Mouse (Mus musculus): ENCODE data around the gene F2. TPM values are rescaled to one million over a fixed set of nuclear protein-coding genes. Genes with fewer than 3 reads are reported as not detected.

F2 gene
- polyA plus RNA-seq, 1 experiment from 2014 or later: 3.0 TPM

DNA sequence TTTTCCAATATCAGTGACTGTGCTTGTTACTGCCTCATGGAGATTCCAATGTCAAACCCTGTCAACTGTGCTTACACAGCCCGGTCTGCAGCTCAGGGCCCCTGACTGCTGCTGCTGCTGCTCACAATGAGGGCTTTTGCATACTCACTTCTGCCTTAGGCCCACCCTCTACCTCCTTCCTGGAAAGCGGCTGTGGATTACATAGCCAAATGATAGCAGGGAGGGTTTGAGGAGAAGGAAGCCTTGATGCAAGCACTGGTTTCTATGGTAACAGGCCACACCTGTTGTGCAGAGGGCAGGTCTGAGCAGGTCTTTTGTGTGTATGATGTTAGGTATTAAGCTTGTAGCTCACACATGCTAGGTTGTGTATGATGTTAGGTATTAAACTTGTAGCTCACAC is 31.5 kb upstream of the F2 start:
- Histone ChIP-seq H3K9ac (ENCODE audit: low read depth, low read length) (no peak overlapping the region), H3K36me3 (ENCODE audit: control insufficient read depth, insufficient read depth, low read length) (peaks cover 47% of the 10 kb centered on the region), H3K4me2 (no peak overlapping the region), H3K27ac (ENCODE audit: low read depth, low read length) (no peak overlapping the region), H3K27me3 (ENCODE audit: control insufficient read depth, insufficient read depth, low read length) (no peaks in the 10 kb centered on the region), H3K4me3 (ENCODE audit: low read depth, low read length) (no peak overlapping the region), H3K9me3 (replicated peaks; ENCODE audit: control insufficient read depth, low read length) (no peaks in the 10 kb centered on the region), H3K4me1 (ENCODE audit: control insufficient read depth, insufficient read depth, low read length) (no peaks in the 10 kb centered on the region; the same call in 1 of the 2 replicates)
- ATAC-seq (replicated peaks; ENCODE audit: insufficient number of reproducible peaks, low FRiP score, low TSS enrichment): no peak
- 68% methylated on average over 2 of the region's 2 CpGs for WGBS (ENCODE audit: insufficient replicate concordance)

DNA sequence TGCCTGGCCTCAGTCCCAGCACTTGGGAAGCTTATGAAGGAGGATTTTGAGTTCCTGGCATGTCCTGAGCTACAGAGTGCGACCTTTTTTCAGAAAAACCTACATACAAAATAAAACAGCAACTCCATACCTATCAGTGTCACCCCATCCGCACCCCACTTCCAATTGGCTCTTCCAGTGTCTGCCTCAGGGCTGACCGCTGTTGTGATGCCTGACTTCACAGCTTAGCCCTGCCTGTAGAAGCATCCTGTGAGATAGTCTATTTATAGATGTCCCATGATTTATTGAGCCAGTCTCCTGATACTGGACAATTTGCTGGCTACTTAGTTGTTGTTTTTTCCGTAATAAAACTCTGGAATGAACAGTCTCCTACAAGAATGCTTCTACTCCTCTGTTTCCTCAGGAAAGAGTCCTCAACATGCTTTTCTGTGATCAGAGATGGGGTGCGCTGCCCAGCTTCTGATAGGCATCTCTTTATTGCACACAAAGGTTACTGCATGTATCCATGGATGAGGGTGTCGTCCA is 30.2 kb upstream of the F2 start:
- no peak overlapping the region for H3K4me3 ChIP-seq (ENCODE audit: low read depth, low read length)
- peaks cover 52% of the 10 kb centered on the region for H3K36me3 ChIP-seq (ENCODE audit: control insufficient read depth, insufficient read depth, low read length)
- no peaks in the 10 kb centered on the region; the same call in 1 of the 2 replicates for H3K4me1 ChIP-seq (ENCODE audit: control insufficient read depth, insufficient read depth, low read length)
- 87% methylated on average over 6 of the region's 6 CpGs for WGBS (ENCODE audit: insufficient replicate concordance)
- H3K27ac ChIP-seq (ENCODE audit: low read depth, low read length): no peak overlapping the region
- no peaks in the 10 kb centered on the region for H3K9me3 ChIP-seq (replicated peaks; ENCODE audit: control insufficient read depth, low read length)
- H3K9ac ChIP-seq (ENCODE audit: low read depth, low read length): no peak overlapping the region
- ATAC-seq (replicated peaks; ENCODE audit: insufficient number of reproducible peaks, low FRiP score, low TSS enrichment): no peak
- H3K27me3 ChIP-seq (ENCODE audit: control insufficient read depth, insufficient read depth, low read length): no peaks in the 10 kb centered on the region
- H3K4me2 ChIP-seq: no peak overlapping the region

DNA sequence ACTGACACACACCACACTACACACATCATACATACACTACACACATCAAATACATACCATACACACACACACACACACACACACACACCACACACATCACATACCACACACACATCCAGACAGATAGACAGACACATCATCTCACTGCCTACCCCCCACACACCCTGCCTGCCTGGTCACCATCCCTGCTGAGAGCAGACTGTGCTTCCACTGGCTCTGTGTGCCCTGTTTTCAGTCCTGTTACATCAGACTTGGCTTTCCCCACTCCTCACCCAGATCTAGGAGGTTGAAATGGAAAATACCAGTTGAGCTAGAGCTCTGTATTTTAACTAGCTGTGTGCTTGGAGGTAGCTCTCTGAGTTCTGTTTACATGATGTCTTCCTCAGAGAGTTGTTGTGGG is 28.6 kb upstream of the F2 start:
- Histone ChIP-seq H3K36me3 (ENCODE audit: control insufficient read depth, insufficient read depth, low read length) (peaks cover 52% of the 10 kb centered on the region), H3K27ac (ENCODE audit: low read depth, low read length) (no peak overlapping the region), H3K4me3 (ENCODE audit: low read depth, low read length) (no peak overlapping the region), H3K4me1 (ENCODE audit: control insufficient read depth, insufficient read depth, low read length) (no peaks in the 10 kb centered on the region; the same call in 1 of the 2 replicates), H3K9ac (ENCODE audit: low read depth, low read length) (no peak overlapping the region), H3K9me3 (replicated peaks; ENCODE audit: control insufficient read depth, low read length) (no peaks in the 10 kb centered on the region), H3K27me3 (ENCODE audit: control insufficient read depth, insufficient read depth, low read length) (no peaks in the 10 kb centered on the region), H3K4me2 (no peak overlapping the region)
- no peak for ATAC-seq (replicated peaks; ENCODE audit: insufficient number of reproducible peaks, low FRiP score, low TSS enrichment)

DNA sequence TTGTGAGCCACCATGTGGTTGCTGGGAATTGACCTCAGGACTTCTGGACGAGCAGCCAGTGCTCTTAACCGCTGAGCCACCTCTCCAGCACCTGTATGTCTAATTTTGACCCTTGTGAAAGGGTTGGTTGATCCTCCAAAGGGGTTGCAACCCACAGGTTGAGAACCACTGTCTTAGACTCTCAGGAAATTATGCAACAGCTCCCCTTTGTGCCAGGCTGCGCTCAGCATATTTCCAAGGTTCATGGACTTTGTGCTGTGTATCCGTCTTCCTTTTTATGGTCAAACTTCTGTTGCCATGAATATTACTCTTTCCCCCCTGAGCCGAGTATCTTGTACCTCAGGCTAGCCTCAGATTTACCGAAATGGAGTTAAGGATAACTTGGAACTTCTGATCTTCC is 24.8 kb upstream of the F2 start:
- H3K4me1 ChIP-seq (ENCODE audit: control insufficient read depth, insufficient read depth, low read length): peaks cover 4% of the 10 kb centered on the region
- no peaks in the 10 kb centered on the region for H3K9me3 ChIP-seq (replicated peaks; ENCODE audit: control insufficient read depth, low read length)
- peaks cover 40% of the 10 kb centered on the region for H3K36me3 ChIP-seq (ENCODE audit: control insufficient read depth, insufficient read depth, low read length)
- ATAC-seq (replicated peaks; ENCODE audit: insufficient number of reproducible peaks, low FRiP score, low TSS enrichment): no peak
- no peak overlapping the region for H3K4me2 ChIP-seq
- no peak overlapping the region for H3K4me3 ChIP-seq (ENCODE audit: low read depth, low read length)
- no peak overlapping the region for H3K27ac ChIP-seq (ENCODE audit: low read depth, low read length)
- WGBS (ENCODE audit: insufficient replicate concordance): 89% methylated on average over 6 of the region's 6 CpGs
- H3K27me3 ChIP-seq (ENCODE audit: control insufficient read depth, insufficient read depth, low read length): no peaks in the 10 kb centered on the region
- no peak overlapping the region for H3K9ac ChIP-seq (ENCODE audit: low read depth, low read length)

DNA sequence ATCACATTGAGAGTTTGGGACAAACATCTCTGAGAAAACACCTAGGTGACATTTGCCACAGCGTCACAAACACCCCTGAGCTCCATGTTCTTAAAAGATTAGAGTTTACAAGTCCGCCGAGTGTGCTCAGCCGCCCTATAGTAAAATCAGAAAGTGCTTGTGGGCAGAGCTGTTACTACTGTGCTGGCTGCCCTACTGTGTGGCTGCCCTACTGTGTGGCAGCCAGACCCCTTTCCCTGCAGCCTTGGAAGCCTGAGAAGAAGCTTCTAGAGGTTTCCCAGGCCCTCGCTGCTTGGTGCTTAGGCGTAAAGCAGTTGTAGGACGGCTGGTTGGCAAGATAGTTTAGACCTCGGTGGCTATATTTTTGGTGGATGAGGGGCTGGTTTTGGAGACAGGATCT is 23.4 kb upstream of the F2 start:
- Histone ChIP-seq H3K4me1 (ENCODE audit: control insufficient read depth, insufficient read depth, low read length) (peaks cover 17% of the 10 kb centered on the region), H3K27me3 (ENCODE audit: control insufficient read depth, insufficient read depth, low read length) (no peaks in the 10 kb centered on the region), H3K9me3 (replicated peaks; ENCODE audit: control insufficient read depth, low read length) (no peaks in the 10 kb centered on the region), H3K9ac (ENCODE audit: low read depth, low read length) (no peak overlapping the region), H3K4me3 (ENCODE audit: low read depth, low read length) (no peak overlapping the region), H3K36me3 (ENCODE audit: control insufficient read depth, insufficient read depth, low read length) (peaks cover 38% of the 10 kb centered on the region), H3K4me2 (no peak overlapping the region), H3K27ac (ENCODE audit: low read depth, low read length) (no peak overlapping the region)
- WGBS (ENCODE audit: insufficient replicate concordance): 91% methylated on average over 8 of the region's 8 CpGs
- ATAC-seq (replicated peaks; ENCODE audit: insufficient number of reproducible peaks, low FRiP score, low TSS enrichment): no peak

DNA sequence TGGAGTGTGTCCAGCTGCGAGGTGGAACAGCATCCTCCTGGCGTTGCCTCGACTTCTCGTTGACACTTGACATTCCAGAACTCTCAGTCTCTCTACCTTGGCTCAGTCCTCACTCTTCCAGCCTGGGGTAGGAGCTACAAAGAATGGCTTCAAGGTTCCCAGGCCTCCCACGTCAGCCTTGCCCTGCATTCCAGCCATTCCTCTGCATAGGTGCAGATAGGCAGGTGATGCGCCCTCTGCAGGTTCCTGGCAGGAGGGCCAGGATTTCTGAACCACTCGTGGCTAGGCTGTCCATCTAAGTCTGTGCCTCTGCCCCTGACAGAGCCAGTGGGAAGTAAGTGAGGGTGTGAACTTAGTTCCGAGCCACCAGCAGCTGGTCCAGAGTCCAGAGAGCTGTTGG is 20.6 kb upstream of the F2 start:
- Histone ChIP-seq H3K27me3 (ENCODE audit: control insufficient read depth, insufficient read depth, low read length) (no peaks in the 10 kb centered on the region), H3K27ac (ENCODE audit: low read depth, low read length) (no peak overlapping the region), H3K36me3 (ENCODE audit: control insufficient read depth, insufficient read depth, low read length) (peaks cover 26% of the 10 kb centered on the region), H3K4me2 (no peak overlapping the region), H3K4me1 (ENCODE audit: control insufficient read depth, insufficient read depth, low read length) (peaks cover 46% of the 10 kb centered on the region), H3K9ac (ENCODE audit: low read depth, low read length) (no peak overlapping the region), H3K9me3 (replicated peaks; ENCODE audit: control insufficient read depth, low read length) (no peaks in the 10 kb centered on the region), H3K4me3 (ENCODE audit: low read depth, low read length) (no peak overlapping the region)
- WGBS (ENCODE audit: insufficient replicate concordance): 66% methylated on average over 8 of the region's 8 CpGs
- no peak for ATAC-seq (replicated peaks; ENCODE audit: insufficient number of reproducible peaks, low FRiP score, low TSS enrichment)

DNA sequence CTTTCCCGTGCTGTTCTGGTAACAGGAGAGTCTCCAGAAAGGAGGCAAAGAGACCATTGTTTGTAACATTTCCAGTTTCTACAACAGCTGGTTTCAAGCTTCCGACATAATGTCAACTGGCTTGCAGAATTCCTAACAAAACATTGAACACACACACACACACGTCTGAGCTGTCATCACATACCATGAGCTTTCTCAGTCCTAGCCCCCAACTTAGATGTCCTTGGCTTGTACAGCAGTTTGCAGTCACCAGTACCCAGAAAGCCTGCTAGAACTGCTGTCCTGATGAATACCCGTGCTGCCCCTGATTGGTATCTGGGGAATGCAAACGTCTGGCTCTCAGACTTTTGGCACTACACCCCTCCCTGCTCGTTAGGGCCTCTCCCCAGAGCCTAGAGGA is 19.6 kb upstream of the F2 start:
- Histone ChIP-seq H3K4me2 (peak overlapping the region; percentile 25; the same call in 1 of the 2 replicates), H3K27me3 (ENCODE audit: control insufficient read depth, insufficient read depth, low read length) (no peaks in the 10 kb centered on the region), H3K9ac (ENCODE audit: low read depth, low read length) (peak overlapping the region; percentile 40; the same call in 1 of the 2 replicates), H3K4me3 (ENCODE audit: low read depth, low read length) (no peak overlapping the region), H3K27ac (ENCODE audit: low read depth, low read length) (peak overlapping the region; percentile 79), H3K9me3 (replicated peaks; ENCODE audit: control insufficient read depth, low read length) (no peaks in the 10 kb centered on the region), H3K36me3 (ENCODE audit: control insufficient read depth, insufficient read depth, low read length) (peaks cover 21% of the 10 kb centered on the region), H3K4me1 (ENCODE audit: control insufficient read depth, insufficient read depth, low read length) (peaks cover 53% of the 10 kb centered on the region)
- WGBS (ENCODE audit: insufficient replicate concordance): 36% methylated on average over 6 of the region's 6 CpGs
- no peak for ATAC-seq (replicated peaks; ENCODE audit: insufficient number of reproducible peaks, low FRiP score, low TSS enrichment)

DNA sequence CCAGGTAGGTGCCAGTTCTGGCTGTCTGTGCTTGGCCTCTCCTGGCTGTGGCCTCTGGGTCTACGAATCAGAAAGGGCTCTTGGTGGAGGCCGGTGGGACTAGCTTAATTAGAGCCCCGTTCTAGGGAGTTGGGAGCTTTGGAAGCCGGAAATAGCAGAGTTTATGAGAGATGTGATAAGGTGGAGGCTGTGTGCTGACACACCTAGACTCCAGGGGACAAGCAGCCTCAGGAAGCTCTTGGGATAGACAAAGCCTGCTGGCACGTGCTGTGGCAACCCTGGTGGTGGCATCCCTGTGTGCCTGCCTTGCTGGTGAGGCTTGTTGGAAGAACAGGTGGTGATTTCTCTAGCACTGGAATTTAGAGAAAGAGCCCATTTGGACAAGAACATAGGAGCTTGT is 19.2 kb upstream of the F2 start:
- H3K9ac ChIP-seq (ENCODE audit: low read depth, low read length): no peak overlapping the region
- WGBS (ENCODE audit: insufficient replicate concordance): 50% methylated on average over 5 of the region's 5 CpGs
- H3K4me1 ChIP-seq (ENCODE audit: control insufficient read depth, insufficient read depth, low read length): peaks cover 53% of the 10 kb centered on the region
- H3K27ac ChIP-seq (ENCODE audit: low read depth, low read length): peak overlapping the region; percentile 79
- no peaks in the 10 kb centered on the region for H3K27me3 ChIP-seq (ENCODE audit: control insufficient read depth, insufficient read depth, low read length)
- H3K36me3 ChIP-seq (ENCODE audit: control insufficient read depth, insufficient read depth, low read length): peaks cover 21% of the 10 kb centered on the region
- no peaks in the 10 kb centered on the region for H3K9me3 ChIP-seq (replicated peaks; ENCODE audit: control insufficient read depth, low read length)
- 0 out of 2 replicates have a peak overlapping the region, but pooled peaks have one; percentile 25 for H3K4me2 ChIP-seq
- ATAC-seq (replicated peaks; ENCODE audit: insufficient number of reproducible peaks, low FRiP score, low TSS enrichment): no peak
- H3K4me3 ChIP-seq (ENCODE audit: low read depth, low read length): no peak overlapping the region

DNA sequence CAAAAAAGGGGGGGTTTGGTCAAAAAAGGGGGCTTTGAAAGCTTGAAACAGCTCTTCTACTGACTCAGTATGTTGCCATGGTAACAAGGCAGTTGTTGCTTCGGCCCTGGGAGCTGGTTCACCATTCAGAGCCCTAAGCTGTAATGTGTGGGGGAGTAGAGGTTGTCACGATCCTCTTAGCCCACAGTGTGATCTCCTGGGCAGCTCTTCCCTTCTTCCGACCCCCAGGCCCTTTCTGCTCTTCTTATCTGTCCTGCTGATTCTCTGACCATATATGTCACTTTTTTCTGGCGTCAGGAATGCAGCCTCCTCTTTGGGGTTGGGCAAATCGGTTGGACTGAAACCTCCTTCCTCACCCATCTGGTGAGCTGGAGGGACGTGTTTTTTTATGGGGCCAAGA is 16.6 kb upstream of the F2 start:
- Histone ChIP-seq H3K9ac (ENCODE audit: low read depth, low read length) (peak overlapping the region; percentile 56; the same call in 1 of the 2 replicates), H3K4me1 (ENCODE audit: control insufficient read depth, insufficient read depth, low read length) (peaks cover 62% of the 10 kb centered on the region), H3K4me3 (ENCODE audit: low read depth, low read length) (no peak overlapping the region), H3K36me3 (ENCODE audit: control insufficient read depth, insufficient read depth, low read length) (peaks cover 16% of the 10 kb centered on the region), H3K4me2 (peak overlapping the region; percentile 45), H3K27ac (ENCODE audit: low read depth, low read length) (peak overlapping the region; percentile 91), H3K27me3 (ENCODE audit: control insufficient read depth, insufficient read depth, low read length) (no peaks in the 10 kb centered on the region), H3K9me3 (replicated peaks; ENCODE audit: control insufficient read depth, low read length) (no peaks in the 10 kb centered on the region)
- WGBS (ENCODE audit: insufficient replicate concordance): 21% methylated on average over 6 of the region's 6 CpGs
- no peak for ATAC-seq (replicated peaks; ENCODE audit: insufficient number of reproducible peaks, low FRiP score, low TSS enrichment)

All from heart, embryonic 11.5 days (tissue).